10 mouse cellular contexts compared by ENCODE assay signal in genomic region chr2:160733131-160733531, GRCm38 (mm10). TPM values are rescaled to one million over a fixed set of nuclear protein-coding genes. Genes with fewer than 3 reads are reported as not detected.
DNase-seq lines count a peak whose midpoint lies in the region; ATAC-seq lines count a peak whose summit lies in the region.
"Had no signal": no experiment of that assay in that cellular context is flagged by ENCODE, and none has a peak within 500 bp of the region (broad histone marks: within the 10 kb centered on the region; RNA-seq: fewer than 3 reads in every experiment).

No protein-coding gene starts in this region.

- 30% methylated on average over 7 of the region's 7 CpGs for WGBS in kidney, embryonic 14.5 days
- WGBS in embryonic facial prominence, embryonic 11.5 days, result 59% methylated on average over 7 of the region's 7 CpGs
- WGBS in intestine, embryonic 16.5 days, result 23% methylated on average over 7 of the region's 7 CpGs
- WGBS in neural tube, embryonic 15.5 days, result 55% methylated on average over 7 of the region's 7 CpGs

- H3K36me3 ChIP-seq in kidney, embryonic 14.5 days (ENCODE audit: control insufficient read depth, insufficient read depth, low read length), result peaks cover 32% of the 10 kb centered on the region
- H3K36me3 ChIP-seq in embryonic facial prominence, embryonic 11.5 days (replicated peaks; ENCODE audit: control insufficient read depth, insufficient read depth, low read depth, low read length), result no peaks in the 10 kb centered on the region; the same call in 1 of the 2 replicates
- no peaks in the 10 kb centered on the region; the same call in 1 of the 2 replicates for H3K36me3 ChIP-seq in intestine, embryonic 16.5 days (ENCODE audit: control insufficient read depth, insufficient read depth, low read length)
- peaks cover 18% of the 10 kb centered on the region for H3K36me3 ChIP-seq in neural tube, embryonic 15.5 days

- peak overlapping the region; percentile 72 for H3K4me3 ChIP-seq in kidney, embryonic 14.5 days (ENCODE audit: low read length)
- peak overlapping the region; percentile 89 for H3K4me3 ChIP-seq in embryonic facial prominence, embryonic 11.5 days (ENCODE audit: low read depth, low read length)
- peak overlapping the region; percentile 85 for H3K4me3 ChIP-seq in intestine, embryonic 16.5 days (ENCODE audit: low read length)
- H3K4me3 ChIP-seq in neural tube, embryonic 15.5 days (replicated peaks), result peak overlapping the region; percentile 84

- no peaks in the 10 kb centered on the region for H3K27me3 ChIP-seq in kidney, embryonic 14.5 days (ENCODE audit: control insufficient read depth, insufficient read depth, low read length)
- no peaks in the 10 kb centered on the region for H3K27me3 ChIP-seq in embryonic facial prominence, embryonic 11.5 days (ENCODE audit: control insufficient read depth, insufficient read depth, low read length)
- no peaks in the 10 kb centered on the region for H3K27me3 ChIP-seq in intestine, embryonic 16.5 days (replicated peaks; ENCODE audit: control insufficient read depth, insufficient read depth, low read length)
- no peaks in the 10 kb centered on the region for H3K27me3 ChIP-seq in neural tube, embryonic 15.5 days (replicated peaks)
- H3K27me3 ChIP-seq: Patski had no signal

- H3K4me2 ChIP-seq in kidney, embryonic 14.5 days (replicated peaks; ENCODE audit: low read depth, low read length), result peak overlapping the region; percentile 91
- peak overlapping the region; percentile 90 for H3K4me2 ChIP-seq in embryonic facial prominence, embryonic 11.5 days (ENCODE audit: low read depth, low read length)
- peak overlapping the region; percentile 78 for H3K4me2 ChIP-seq in intestine, embryonic 16.5 days (ENCODE audit: low read depth, low read length)
- peak overlapping the region; percentile 94 for H3K4me2 ChIP-seq in neural tube, embryonic 15.5 days

- H3K4me1 ChIP-seq in kidney, embryonic 14.5 days (ENCODE audit: control insufficient read depth, insufficient read depth, low read length), result peaks cover 35% of the 10 kb centered on the region
- H3K4me1 ChIP-seq in embryonic facial prominence, embryonic 11.5 days (ENCODE audit: control insufficient read depth, insufficient read depth, low read length), result no peaks in the 10 kb centered on the region
- peaks cover 35% of the 10 kb centered on the region for H3K4me1 ChIP-seq in intestine, embryonic 16.5 days (ENCODE audit: control insufficient read depth, insufficient read depth, low read length)
- H3K4me1 ChIP-seq in neural tube, embryonic 15.5 days, result peaks cover 68% of the 10 kb centered on the region

- H3K9me3 ChIP-seq in kidney, embryonic 14.5 days (ENCODE audit: control insufficient read depth, low read length), result no peaks in the 10 kb centered on the region
- H3K9me3 ChIP-seq in embryonic facial prominence, embryonic 11.5 days (replicated peaks; ENCODE audit: control insufficient read depth, low read length), result no peaks in the 10 kb centered on the region
- no peaks in the 10 kb centered on the region for H3K9me3 ChIP-seq in intestine, embryonic 16.5 days (ENCODE audit: control insufficient read depth, low read length)
- H3K9me3 ChIP-seq in neural tube, embryonic 15.5 days (replicated peaks), result no peaks in the 10 kb centered on the region

- no peak for DNase-seq in kidney, postnatal 36 days
- DNase-seq in embryonic facial prominence, embryonic 11.5 days (ENCODE audit: low spot score), result no peak
- no peak for DNase-seq in adrenal gland, adult 2 months
- no peak for DNase-seq in cerebellum, adult 9-10 months
- no peak for DNase-seq in right cerebral cortex, postnatal 14 days

- no peak overlapping the region for H3K27ac ChIP-seq in kidney, embryonic 14.5 days (ENCODE audit: low read depth, low read length)
- H3K27ac ChIP-seq in embryonic facial prominence, embryonic 11.5 days (replicated peaks; ENCODE audit: low read depth, low read length), result no peak overlapping the region
- no peak overlapping the region for H3K27ac ChIP-seq in intestine, embryonic 16.5 days (ENCODE audit: low read length)
- no peak overlapping the region for H3K27ac ChIP-seq in neural tube, embryonic 15.5 days (replicated peaks)
- H3K27ac ChIP-seq: macrophage had no signal

- H3K9ac ChIP-seq in kidney, embryonic 14.5 days (ENCODE audit: low read depth, low read length), result peak overlapping the region; percentile 93
- H3K9ac ChIP-seq in embryonic facial prominence, embryonic 11.5 days (replicated peaks; ENCODE audit: low read length), result peak overlapping the region; percentile 99
- peak overlapping the region; percentile 95 for H3K9ac ChIP-seq in intestine, embryonic 16.5 days (ENCODE audit: low read depth, low read length)
- peak overlapping the region; percentile 100 for H3K9ac ChIP-seq in neural tube, embryonic 15.5 days (replicated peaks)

- no peak for ATAC-seq in kidney, embryonic 14.5 days (ENCODE audit: low FRiP score, low TSS enrichment)
- ATAC-seq in embryonic facial prominence, embryonic 11.5 days (replicated peaks; ENCODE audit: insufficient number of reproducible peaks, low FRiP score, low TSS enrichment, low read depth), result no peak
- no peak for ATAC-seq in intestine, embryonic 16.5 days
- no peak for ATAC-seq in neural tube, embryonic 15.5 days (ENCODE audit: low FRiP score)
- ATAC-seq: Patski had no signal

RNA-seq across cellular contexts. Expression of gene Plcg1, which starts 2.0 kb away (rescaled TPM):
- 32.9 and 60.3 TPM in 2 replicates for polyA plus RNA-seq in kidney, embryonic 14.5 days (2014; fragmentation: Nextera tagmentation; extraction: Ambion mirVana)
- 63.9 and 64.6 TPM in 2 replicates for polyA plus RNA-seq in embryonic facial prominence, embryonic 11.5 days (2014; fragmentation: Nextera tagmentation; extraction: Ambion mirVana)
- 16.5 and 20.0 TPM in 2 replicates for polyA plus RNA-seq in intestine, embryonic 16.5 days (2015; fragmentation: Nextera tagmentation; extraction: Ambion mirVana)
- 47.2 and 49.5 TPM in 2 replicates for polyA plus RNA-seq in neural tube, embryonic 15.5 days (2015; fragmentation: Nextera tagmentation; extraction: Ambion mirVana)
- total RNA-seq in adrenal gland, adult 2 months (2021), result 10 to 100 TPM; 49.1 to 52.3 TPM
- 28.3 and 61.1 TPM in 2 replicates for polyA plus RNA-seq in adrenal gland, adult 2 months (2012; rRNA removed)
